Mouse (Mus musculus) megakaryocyte, embryonic 14.5 days (primary cell): ENCODE data around the gene Gad1.

Experiments used
- FLI1 ChIP-seq: IDR thresholded peaks from 2 replicates; pipeline ENCODE4 v1.6.1; 2012; ENCODE audit warnings: low read length, inconsistent platforms, mixed read lengths
- GATA1 ChIP-seq: IDR thresholded peaks from 3 replicates; pipeline ENCODE4 v1.6.1; 2012; ENCODE audit warnings: mixed read lengths, low read length, inconsistent platforms, borderline replicate concordance

- TF ChIP-seq GATA1 (no peak), FLI1 (no peak)
Measured at GRCm38 (mm10) chr2:70563721-70564645, 11.1 kb downstream of the Gad1 start.
